Mouse (Mus musculus) hindbrain, embryonic 15.5 days (tissue): ENCODE results near the gene Art5. TPM values are rescaled to one million over a fixed set of nuclear protein-coding genes. Genes with fewer than 3 reads are reported as not detected.
"Not testable (repeated sequence)": the region's sequence is repeated elsewhere in the genome, so short reads cannot be mapped to it uniquely, and the experiment has no call there.

Source experiments
- ATAC-seq: fragments of 200-750 bp; cut with Nextera tagmentation; 2 replicates; pipeline ENCODE4 v1.8.0; 2017; ENCODE audit warnings: low read depth, moderate number of reproducible peaks, moderate TSS enrichment; ENCODE audit not compliant: low FRiP score
- H3K27ac ChIP-seq: fragments of 300-500 bp; sonication (generic); replicated peaks from 2 replicates; pipeline ENCODE4 v1.5.1; 2015; ENCODE audit warnings: mild to moderate bottlenecking, inconsistent platforms
- H3K27me3 ChIP-seq: fragments of 300-500 bp; sonication (generic); 2 replicates; pipeline ENCODE4 v1.6.1; 2015; ENCODE audit warnings: control low read depth, inconsistent platforms
- H3K36me3 ChIP-seq: fragments of 300-500 bp; sonication (generic); 2 replicates; pipeline ENCODE4 v1.6.1; 2015; ENCODE audit warnings: control low read depth, inconsistent platforms
- H3K4me1 ChIP-seq: fragments of 300-500 bp; sonication (generic); replicated peaks from 2 replicates; pipeline ENCODE4 v1.6.1; 2015; ENCODE audit warnings: control low read depth, inconsistent platforms
- H3K4me2 ChIP-seq: fragments of 300-500 bp; sonication (generic); 2 replicates; pipeline ENCODE4 v1.6.1; 2015; ENCODE audit warnings: moderate library complexity, mild to moderate bottlenecking, inconsistent platforms
- H3K4me3 ChIP-seq: fragments of 300-500 bp; sonication (generic); 2 replicates; pipeline ENCODE4 v1.5.1; 2015; ENCODE audit warnings: mild to moderate bottlenecking, inconsistent platforms
- H3K9ac ChIP-seq: fragments of 300-500 bp; sonication (generic); 2 replicates; pipeline ENCODE4 v1.6.1; 2015; ENCODE audit warnings: inconsistent platforms
- H3K9me3 ChIP-seq: fragments of 300-500 bp; sonication (generic); 2 replicates; pipeline ENCODE4 v1.6.1; 2016; ENCODE audit warnings: control low read depth, inconsistent platforms
- WGBS: fragments of 180-500 bp; shearing (Covaris S2); methylation state at CpG from one replicate; pipeline ENCODE4 v1.1.7; 2015; 5-methylcytosine and 5-hydroxymethylcytosine counted together
- polyA plus RNA-seq: library from polyadenylated mRNA; unstranded; fragments of >200 nt; fragmentation: Nextera tagmentation; extraction: Ambion mirVana; gene quantifications from 2 replicates; pipeline ENCODE4 v1.2.1, GENCODE M21; 2015

Art5 gene
- polyA plus RNA-seq, 1 experiment from 2014 or later = 0.17 TPM

- Histone ChIP-seq H3K4me3 (no peak overlapping the region), H3K4me1 (no peaks in the 10 kb centered on the region), H3K4me2 (no peak overlapping the region), H3K9me3 (no peaks in the 10 kb centered on the region), H3K36me3 (peaks cover 64% of the 10 kb centered on the region), H3K27ac (no peak overlapping the region), H3K9ac (no peak overlapping the region), H3K27me3 (no peaks in the 10 kb centered on the region)
- WGBS = 79% methylated on average over 7 of the region's 7 CpGs
- no peak; the same call in 1 of the 2 replicates for ATAC-seq
Measured at GRCm38 (mm10) chr7:102078517-102078916, 30.8 kb downstream of the Art5 start.

GRCm38 (mm10) chr7:102076714-102077296 lies 32.5 kb downstream of the Art5 start:
- no peak; the same call in 1 of the 2 replicates for ATAC-seq
- Histone ChIP-seq H3K9me3 (no peaks in the 10 kb centered on the region), H3K27ac (no peak overlapping the region), H3K27me3 (no peaks in the 10 kb centered on the region), H3K4me1 (no peaks in the 10 kb centered on the region), H3K4me3 (no peak overlapping the region), H3K9ac (no peak overlapping the region), H3K36me3 (peaks cover 67% of the 10 kb centered on the region), H3K4me2 (no peak overlapping the region)
- WGBS = 84% methylated on average over 7 of the region's 7 CpGs

GRCm38 (mm10) chr7:102066363-102066762 lies 42.9 kb downstream of the Art5 start:
- Histone ChIP-seq H3K36me3 (peaks cover 3% of the 10 kb centered on the region; the same call in 1 of the 2 replicates), H3K9ac (0 out of 2 replicates have a peak overlapping the region, but pooled peaks have one; percentile 75), H3K27ac (no peak overlapping the region), H3K4me1 (peaks cover 35% of the 10 kb centered on the region), H3K4me3 (peak overlapping the region; percentile 72), H3K27me3 (no peaks in the 10 kb centered on the region), H3K4me2 (peak overlapping the region; percentile 65), H3K9me3 (no peaks in the 10 kb centered on the region)
- no peak for ATAC-seq
- 81% methylated on average over 6 of the region's 6 CpGs for WGBS

GRCm38 (mm10) chr7:102065046-102065891 lies 44.0 kb downstream of the Art5 start, which contains the start of the genes Rnf121, Xndc1 and Xntrpc:
Rnf121 (minus strand) TSS chr7:102065469.
Xndc1 (plus strand) TSS chr7:102065511.
Xntrpc (plus strand) TSS chr7:102065713.
- ATAC-seq = peak; percentile 99
- peaks cover 36% of the 10 kb centered on the region for H3K4me1 ChIP-seq
- H3K4me2 ChIP-seq = peak within 1 kb of the TSS; percentile 65
- H3K27ac ChIP-seq = peak within 1 kb of the TSS; percentile 88
- no peaks in the 10 kb centered on the region for H3K36me3 ChIP-seq
- H3K4me3 ChIP-seq = peak within 1 kb of the TSS; percentile 72
- no peaks in the 10 kb centered on the region for H3K27me3 ChIP-seq
- H3K9ac ChIP-seq = peak within 1 kb of the TSS; percentile 75
- WGBS = under 1% methylated on average over 56 of the region's 56 CpGs
- no peaks in the 10 kb centered on the region for H3K9me3 ChIP-seq

- 2% methylated on average over 9 of the region's 9 CpGs for WGBS
- H3K36me3 ChIP-seq = no peaks in the 10 kb centered on the region
- H3K4me3 ChIP-seq = peak overlapping the region; percentile 72
- peak overlapping the region; percentile 75 for H3K9ac ChIP-seq
- peak; percentile 63 for ATAC-seq
- H3K4me2 ChIP-seq = peak overlapping the region; percentile 65
- peak overlapping the region; percentile 88 for H3K27ac ChIP-seq
- peaks cover 40% of the 10 kb centered on the region for H3K4me1 ChIP-seq
- no peaks in the 10 kb centered on the region for H3K9me3 ChIP-seq
- H3K27me3 ChIP-seq = no peaks in the 10 kb centered on the region
Measured at GRCm38 (mm10) chr7:102064655-102065045, 44.6 kb downstream of the Art5 start.

GRCm38 (mm10) chr7:102063891-102064290 lies 45.4 kb downstream of the Art5 start:
- 95% methylated on average over 9 of the region's 9 CpGs for WGBS
- H3K9me3 ChIP-seq = no peaks in the 10 kb centered on the region
- H3K36me3 ChIP-seq = no peaks in the 10 kb centered on the region
- H3K9ac ChIP-seq = no peak overlapping the region
- H3K27ac ChIP-seq = no peak overlapping the region
- H3K4me2 ChIP-seq = peak overlapping the region; percentile 65
- peak overlapping the region; percentile 72 for H3K4me3 ChIP-seq
- H3K27me3 ChIP-seq = no peaks in the 10 kb centered on the region
- peaks cover 40% of the 10 kb centered on the region for H3K4me1 ChIP-seq
- ATAC-seq = no peak

- no peak overlapping the region for H3K9ac ChIP-seq
- 87% methylated on average over 1 of the region's 1 CpGs for WGBS
- H3K36me3 ChIP-seq = no peaks in the 10 kb centered on the region
- ATAC-seq = no peak
- H3K27ac ChIP-seq = no peak overlapping the region
- no peak overlapping the region for H3K4me3 ChIP-seq
- H3K4me1 ChIP-seq = peaks cover 40% of the 10 kb centered on the region
- H3K9me3 ChIP-seq = no peaks in the 10 kb centered on the region
- H3K4me2 ChIP-seq = no peak overlapping the region
- no peaks in the 10 kb centered on the region for H3K27me3 ChIP-seq
Measured at GRCm38 (mm10) chr7:102062203-102062602, 47.1 kb downstream of the Art5 start.

GRCm38 (mm10) chr7:102061353-102061752 lies 47.9 kb downstream of the Art5 start:
- H3K4me3 ChIP-seq = no peak overlapping the region
- no peak overlapping the region for H3K4me2 ChIP-seq
- no peak overlapping the region for H3K9ac ChIP-seq
- no peaks in the 10 kb centered on the region for H3K9me3 ChIP-seq
- peaks cover 36% of the 10 kb centered on the region for H3K4me1 ChIP-seq
- H3K27me3 ChIP-seq = no peaks in the 10 kb centered on the region
- no peak overlapping the region for H3K27ac ChIP-seq
- no peaks in the 10 kb centered on the region for H3K36me3 ChIP-seq
- WGBS = 96% methylated on average over 3 of the region's 3 CpGs
- ATAC-seq = no peak

GRCm38 (mm10) chr7:102048524-102048923 lies 60.8 kb downstream of the Art5 start:
- not testable (repeated sequence) for H3K9ac ChIP-seq, ATAC-seq, H3K4me3 ChIP-seq, H3K9me3 ChIP-seq, H3K27me3 ChIP-seq, H3K27ac ChIP-seq, H3K36me3 ChIP-seq, H3K4me1 ChIP-seq, H3K4me2 ChIP-seq

Other genes starting within 250 kb of the Art5 start
- gene Anapc15, start 245.8 kb downstream of the Art5 start, polyA plus RNA-seq = 72.9 and 77.5 TPM in 2 replicates
- gene Folr1, start 238.7 kb downstream of the Art5 start, polyA plus RNA-seq = 29.8 and 51.4 TPM in 2 replicates
- 155 and 165 TPM in 2 replicates for gene Lamtor1, start 203.6 kb downstream of the Art5 start, polyA plus RNA-seq
- gene Tomt, start 203.1 kb downstream of the Art5 start, polyA plus RNA-seq = 0.45 and 0.49 TPM in 2 replicates
- 12.5 and 15.2 TPM in 2 replicates for gene Lrrc51, start 175.6 kb downstream of the Art5 start, polyA plus RNA-seq
- 43.3 and 46.5 TPM in 2 replicates for gene Numa1, start 175.4 kb downstream of the Art5 start, polyA plus RNA-seq
- gene Il18bp, start 90.8 kb downstream of the Art5 start, polyA plus RNA-seq = 4.7 and 5.4 TPM in 2 replicates
- 34.5 and 35.5 TPM in 2 replicates for gene Rnf121, start 44.0 kb downstream of the Art5 start, polyA plus RNA-seq
- 26.7 and 28.1 TPM in 2 replicates for gene Xndc1, start 44.0 kb downstream of the Art5 start, polyA plus RNA-seq
- gene Xntrpc, start 43.8 kb downstream of the Art5 start, polyA plus RNA-seq = 0.51 and 0.99 TPM in 2 replicates
- gene Trpc2, start 26.4 kb downstream of the Art5 start, polyA plus RNA-seq = 0.81 TPM in 1 of 2 replicates, not detected in the other
- gene Art1, start 7.7 kb downstream of the Art5 start, polyA plus RNA-seq = 0.41 and 0.44 TPM in 2 replicates
- gene Chrna10, start 7.3 kb upstream of the Art5 start, polyA plus RNA-seq = not detected in 2 replicates
- gene Nup98, start 100.7 kb upstream of the Art5 start, polyA plus RNA-seq = 19.0 and 20.6 TPM in 2 replicates
- 59.0 and 64.0 TPM in 2 replicates for gene Pgap2, start 100.7 kb upstream of the Art5 start, polyA plus RNA-seq
- 20.1 and 20.5 TPM in 2 replicates for gene Rhog, start 146.6 kb upstream of the Art5 start, polyA plus RNA-seq
- gene Stim1, start 158.3 kb upstream of the Art5 start, polyA plus RNA-seq = 13.6 and 15.1 TPM in 2 replicates